Mouse (Mus musculus) hindbrain, embryonic 10.5 days (tissue): ENCODE results near the gene Apoc3. TPM values are rescaled to one million over a fixed set of nuclear protein-coding genes. Genes with fewer than 3 reads are reported as not detected.
A peak's percentile ranks its signal among the peaks of the same experiment; 100 is the strongest.

Experiments used
- DNase-seq: peaks from one replicate; pipeline ENCODE4 v3.0.0-alpha.2; 2017; ENCODE audit warnings: low spot score
- H3K27ac ChIP-seq: fragments of 300-500 bp; sonication (generic); 2 replicates; pipeline ENCODE4 v1.5.1; 2016; ENCODE audit warnings: mild to moderate bottlenecking, moderate library complexity
- H3K27me3 ChIP-seq: fragments of 300-500 bp; sonication (generic); 2 replicates; pipeline ENCODE4 v1.6.1; 2016; ENCODE audit warnings: mild to moderate bottlenecking; ENCODE audit not compliant: poor library complexity, insufficient read depth, severe bottlenecking
- H3K36me3 ChIP-seq: fragments of 300-500 bp; sonication (generic); 2 replicates; pipeline ENCODE4 v1.6.1; 2016; ENCODE audit warnings: mild to moderate bottlenecking, moderate library complexity
- H3K4me1 ChIP-seq: fragments of 300-500 bp; sonication (generic); replicated peaks from 2 replicates; pipeline ENCODE4 v1.6.1; 2016; ENCODE audit warnings: mild to moderate bottlenecking
- H3K4me3 ChIP-seq: fragments of 300-500 bp; sonication (generic); 2 replicates; pipeline ENCODE4 v1.5.1; 2016; ENCODE audit warnings: mild to moderate bottlenecking, moderate library complexity
- H3K9me3 ChIP-seq: fragments of 300-500 bp; sonication (generic); 2 replicates; pipeline ENCODE4 v1.6.1; 2016; ENCODE audit warnings: mild to moderate bottlenecking, moderate library complexity
- WGBS: fragments of 180-500 bp; shearing (Covaris S2); methylation state at CpG from one replicate; pipeline ENCODE4 v1.1.7; 2016; 5-methylcytosine and 5-hydroxymethylcytosine counted together
- polyA plus RNA-seq: library from polyadenylated mRNA; unstranded; fragments of >200 nt; fragmentation: Nextera tagmentation; extraction: Ambion mirVana; gene quantifications from 2 replicates; pipeline ENCODE4 v1.2.1, GENCODE M21; 2016

Apoc3 gene
- polyA plus RNA-seq, 1 experiment from 2014 or later: not detected

GRCm38 (mm10) chr9:46227064-46227614 is 8.3 kb downstream of the Apoc3 start:
- Histone ChIP-seq H3K27me3 (peaks cover 30% of the 10 kb centered on the region), H3K27ac (no peak overlapping the region), H3K4me1 (peaks cover 15% of the 10 kb centered on the region), H3K4me3 (no peak overlapping the region), H3K9me3 (no peaks in the 10 kb centered on the region), H3K36me3 (peaks cover 14% of the 10 kb centered on the region)
- DNase-seq: no peak
- 93% methylated on average over 3 of the region's 3 CpGs for WGBS

GRCm38 (mm10) chr9:46224945-46225660 is 10.3 kb downstream of the Apoc3 start:
- peaks cover 7% of the 10 kb centered on the region for H3K4me1 ChIP-seq
- DNase-seq: no peak
- peaks cover 35% of the 10 kb centered on the region for H3K36me3 ChIP-seq
- no peaks in the 10 kb centered on the region for H3K9me3 ChIP-seq
- no peak overlapping the region for H3K4me3 ChIP-seq
- H3K27me3 ChIP-seq: peaks cover 12% of the 10 kb centered on the region; the same call in 1 of the 2 replicates
- no peak overlapping the region for H3K27ac ChIP-seq
- 70% methylated on average over 5 of the region's 5 CpGs for WGBS

GRCm38 (mm10) chr9:46224101-46224500 is 11.3 kb downstream of the Apoc3 start:
- no peak overlapping the region for H3K4me3 ChIP-seq
- WGBS: 88% methylated on average over 3 of the region's 3 CpGs
- no peaks in the 10 kb centered on the region for H3K9me3 ChIP-seq
- H3K27me3 ChIP-seq: peaks cover 9% of the 10 kb centered on the region; the same call in 1 of the 2 replicates
- peaks cover 45% of the 10 kb centered on the region for H3K36me3 ChIP-seq
- H3K4me1 ChIP-seq: no peaks in the 10 kb centered on the region
- DNase-seq: no peak
- no peak overlapping the region for H3K27ac ChIP-seq

- H3K4me3 ChIP-seq: no peak overlapping the region
- no peak overlapping the region for H3K27ac ChIP-seq
- H3K27me3 ChIP-seq: no peaks in the 10 kb centered on the region
- 86% methylated on average over 6 of the region's 6 CpGs for WGBS
- H3K4me1 ChIP-seq: no peaks in the 10 kb centered on the region
- no peak for DNase-seq
- peaks cover 46% of the 10 kb centered on the region for H3K36me3 ChIP-seq
- H3K9me3 ChIP-seq: no peaks in the 10 kb centered on the region
Measured at GRCm38 (mm10) chr9:46223090-46223489, 12.3 kb downstream of the Apoc3 start.

- WGBS: 87% methylated on average over 9 of the region's 9 CpGs
- Histone ChIP-seq H3K9me3 (no peaks in the 10 kb centered on the region), H3K27me3 (no peaks in the 10 kb centered on the region), H3K36me3 (peaks cover 67% of the 10 kb centered on the region), H3K4me1 (no peaks in the 10 kb centered on the region; the same call in 1 of the 2 replicates), H3K4me3 (no peak overlapping the region), H3K27ac (no peak overlapping the region)
- no peak for DNase-seq
Measured at GRCm38 (mm10) chr9:46218176-46218575, 17.3 kb downstream of the Apoc3 start.

GRCm38 (mm10) chr9:46216744-46217470 is 18.5 kb downstream of the Apoc3 start:
- Histone ChIP-seq H3K4me3 (no peak overlapping the region), H3K27me3 (no peaks in the 10 kb centered on the region), H3K27ac (no peak overlapping the region), H3K9me3 (no peaks in the 10 kb centered on the region), H3K36me3 (peaks cover 68% of the 10 kb centered on the region), H3K4me1 (no peaks in the 10 kb centered on the region; the same call in 1 of the 2 replicates)
- WGBS: 94% methylated on average over 13 of the region's 13 CpGs
- DNase-seq: no peak

- 0 out of 2 replicates have a peak overlapping the region, but pooled peaks have one; percentile 12 for H3K27ac ChIP-seq
- peaks cover 68% of the 10 kb centered on the region for H3K36me3 ChIP-seq
- WGBS: 85% methylated on average over 11 of the region's 11 CpGs
Measured at GRCm38 (mm10) chr9:46215338-46216322, 19.8 kb downstream of the Apoc3 start.

GRCm38 (mm10) chr9:46214946-46215337 is 20.5 kb downstream of the Apoc3 start:
- H3K4me3 ChIP-seq: no peak overlapping the region
- 93% methylated on average over 10 of the region's 10 CpGs for WGBS
- peaks cover 68% of the 10 kb centered on the region for H3K36me3 ChIP-seq
- no peaks in the 10 kb centered on the region for H3K9me3 ChIP-seq
- DNase-seq: no peak
- no peaks in the 10 kb centered on the region for H3K27me3 ChIP-seq
- no peaks in the 10 kb centered on the region; the same call in 1 of the 2 replicates for H3K4me1 ChIP-seq
- H3K27ac ChIP-seq: no peak overlapping the region

More at GRCm38 (mm10) chr9:46215338-46216322, 19.8 kb downstream of the Apoc3 start:
- DNase-seq: no peak
- Histone ChIP-seq H3K4me1 (no peaks in the 10 kb centered on the region; the same call in 1 of the 2 replicates), H3K9me3 (no peaks in the 10 kb centered on the region), H3K4me3 (no peak overlapping the region), H3K27me3 (no peaks in the 10 kb centered on the region)

- DNase-seq: no peak
- Histone ChIP-seq H3K4me1 (no peaks in the 10 kb centered on the region; the same call in 1 of the 2 replicates), H3K9me3 (no peaks in the 10 kb centered on the region), H3K27ac (no peak overlapping the region), H3K36me3 (peaks cover 67% of the 10 kb centered on the region), H3K27me3 (no peaks in the 10 kb centered on the region), H3K4me3 (no peak overlapping the region)
- 93% methylated on average over 4 of the region's 4 CpGs for WGBS
Measured at GRCm38 (mm10) chr9:46214276-46214675, 21.2 kb downstream of the Apoc3 start.

GRCm38 (mm10) chr9:46210473-46210872 is 25.0 kb downstream of the Apoc3 start:
- Histone ChIP-seq H3K4me1 (0 out of 2 replicates have a peak, but pooled peaks cover 7% of the 10 kb centered on the region), H3K27me3 (no peaks in the 10 kb centered on the region), H3K27ac (no peak overlapping the region), H3K9me3 (no peaks in the 10 kb centered on the region), H3K4me3 (no peak overlapping the region), H3K36me3 (peaks cover 95% of the 10 kb centered on the region)
- WGBS: 94% methylated on average over 12 of the region's 12 CpGs
- no peak for DNase-seq

GRCm38 (mm10) chr9:46208401-46208974 is 26.9 kb downstream of the Apoc3 start:
- DNase-seq: no peak
- Histone ChIP-seq H3K27me3 (no peaks in the 10 kb centered on the region), H3K4me3 (no peak overlapping the region), H3K9me3 (no peaks in the 10 kb centered on the region), H3K36me3 (peaks cover 97% of the 10 kb centered on the region), H3K4me1 (0 out of 2 replicates have a peak, but pooled peaks cover 7% of the 10 kb centered on the region), H3K27ac (no peak overlapping the region)
- WGBS: 82% methylated on average over 13 of the region's 13 CpGs

- peaks cover 95% of the 10 kb centered on the region for H3K36me3 ChIP-seq
- H3K27ac ChIP-seq: no peak overlapping the region
- DNase-seq: no peak
- no peaks in the 10 kb centered on the region for H3K9me3 ChIP-seq
- no peaks in the 10 kb centered on the region for H3K27me3 ChIP-seq
- H3K4me1 ChIP-seq: 0 out of 2 replicates have a peak, but pooled peaks cover 7% of the 10 kb centered on the region
- WGBS: 81% methylated on average over 6 of the region's 6 CpGs
- no peak overlapping the region for H3K4me3 ChIP-seq
Measured at GRCm38 (mm10) chr9:46207501-46207869, 28.0 kb downstream of the Apoc3 start.
